Mouse (Mus musculus) heart, adult 2 months (tissue): ENCODE measurements at regions not wholly inside any gene's neighbourhood (a gene's known extent, or its start where the extent isn't known, plus 50 kb on each side); places are given as distances from the start of the nearest gene placed in this dataset.

Experiments
- EP300 ChIP-seq: fragments of 200-500 bp; IDR thresholded peaks from 2 replicates; pipeline ENCODE4 v1.6.1; 2011; ENCODE audit warnings: low read depth, low read length, control low read depth; ENCODE audit not compliant: insufficient read depth
- POLR2A ChIP-seq: fragments of 200-500 bp; IDR thresholded peaks from 2 replicates; pipeline ENCODE4 v1.6.1; 2011; ENCODE audit warnings: mild to moderate bottlenecking, low read depth, low read length, control low read depth; ENCODE audit not compliant: insufficient read depth

DNA sequence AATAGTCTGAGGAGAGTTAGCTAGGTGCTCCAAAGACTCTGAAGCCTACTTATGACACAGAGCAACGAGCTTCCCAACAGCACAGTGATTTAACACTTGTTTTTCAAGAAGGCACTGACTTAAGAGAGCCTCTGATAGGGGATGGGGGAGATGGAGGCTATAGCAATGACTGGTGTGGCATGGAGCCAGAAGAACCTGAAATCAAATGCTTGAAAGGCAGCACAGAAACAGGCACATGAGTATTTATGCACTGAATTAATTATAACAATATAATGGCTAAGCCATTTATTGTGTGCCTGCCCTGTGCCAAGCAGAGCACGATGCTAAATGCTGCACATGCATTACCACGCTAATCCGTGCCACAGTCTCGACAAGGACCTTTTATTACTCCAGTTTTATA is 210.5 kb upstream of the Adra1b start:
- TF ChIP-seq POLR2A = no peak
- no peak for TF ChIP-seq EP300
